Mouse (Mus musculus) left cerebral cortex, postnatal 25 days (tissue): ENCODE results near the gene Aspg. TPM values are rescaled to one million over a fixed set of nuclear protein-coding genes. Genes with fewer than 3 reads are reported as not detected.

Experiments
- DNase-seq, 2 experiments: peaks; one replicate each; pipeline ENCODE4 v3.0.0; 2022; ENCODE audit warnings: low spot score in 2 of 2, mixed read lengths in 1 of 2
- intact Hi-C: fragments of 180-260 bp; cut with DNase I; formaldehyde crosslinking; loops from one replicate; pipeline ENCODE4 v1.15.1; 2025
- total RNA-seq, 2 experiments: library from RNA; stranded (reverse); gene quantifications; 2 replicates each; pipeline ENCODE4 v1.2.3; 2021

Aspg gene
- 1 to 10 TPM; 4.2 to 4.4 TPM for total RNA-seq

GRCm38 (mm10) chr12:112106541-112106971 is at the start of gene Aspg:
Aspg (plus strand) TSS chr12:112106679.
- intact Hi-C loops, result no loop called here
- no peak for DNase-seq

GRCm38 (mm10) chr12:112077651-112078050 is 28.8 kb upstream of the Aspg start:
- intact Hi-C loops, result no loop called here
- peak; percentile 65 to 71 for DNase-seq

- intact Hi-C loops, result no loop called here
- no peak for DNase-seq
These were observed 26.6 kb upstream of the Aspg start for GRCm38 (mm10) chr12:112079911-112080310.

- intact Hi-C loops, result no loop called here
- DNase-seq, result no peak
These were observed 25.6 kb upstream of the Aspg start for GRCm38 (mm10) chr12:112080911-112081310.

GRCm38 (mm10) chr12:112082241-112082640 is 24.2 kb upstream of the Aspg start:
- intact Hi-C loops, result no loop called here
- no peak for DNase-seq

- intact Hi-C loops, result no loop called here
- DNase-seq, result no peak
These were observed 20.2 kb upstream of the Aspg start for GRCm38 (mm10) chr12:112086250-112086649.

- intact Hi-C loops, result no loop called here
- DNase-seq, result no peak
These were observed 19.8 kb upstream of the Aspg start for GRCm38 (mm10) chr12:112086726-112087125.

GRCm38 (mm10) chr12:112088609-112089324 is 17.7 kb upstream of the Aspg start:
- DNase-seq, result no peak

GRCm38 (mm10) chr12:112091054-112091453 is 15.4 kb upstream of the Aspg start:
- DNase-seq, result peak; percentile 76 to 86
- intact Hi-C loops, result loop anchor here (5.0 kb wide), 2 partner anchors 214 to 279 kb away; partner anchors contain the start of genes Xrcc3 and Zfyve21

More at GRCm38 (mm10) chr12:112088609-112089324, 17.7 kb upstream of the Aspg start:
- intact Hi-C loops, result no loop called here

GRCm38 (mm10) chr12:112094261-112094880 is 12.1 kb upstream of the Aspg start:
- intact Hi-C loops, result loop anchor here (5.0 kb wide), 2 partner anchors 217 to 282 kb away; partner anchors contain the start of genes Xrcc3 and Zfyve21
- no peak for DNase-seq

GRCm38 (mm10) chr12:112096051-112096732 is 10.3 kb upstream of the Aspg start:
- peak; percentile 61 to 78 for DNase-seq
- intact Hi-C loops, result no loop called here

- intact Hi-C loops, result no loop called here
- DNase-seq, result no peak
These were observed 9.8 kb upstream of the Aspg start for GRCm38 (mm10) chr12:112096733-112097117.

- intact Hi-C loops, result no loop called here
- no peak for DNase-seq
These were observed 6.4 kb upstream of the Aspg start for GRCm38 (mm10) chr12:112100106-112100505.

- intact Hi-C loops, result no loop called here
- peak in 1 of 2 experiments; percentile 14 for DNase-seq
These were observed 5.4 kb upstream of the Aspg start for GRCm38 (mm10) chr12:112101045-112101444.

GRCm38 (mm10) chr12:112103179-112103578 is 3.3 kb upstream of the Aspg start:
- intact Hi-C loops, result no loop called here
- no peak for DNase-seq

- peak in 1 of 2 experiments; percentile 16 for DNase-seq
- intact Hi-C loops, result no loop called here
These were observed 1.6 kb upstream of the Aspg start for GRCm38 (mm10) chr12:112104890-112105289.

GRCm38 (mm10) chr12:112107685-112108084 is 1.2 kb downstream of the Aspg start:
- intact Hi-C loops, result no loop called here
- no peak for DNase-seq

- DNase-seq, result no peak
- intact Hi-C loops, result no loop called here
These were observed 2.4 kb downstream of the Aspg start for GRCm38 (mm10) chr12:112108696-112109445.

GRCm38 (mm10) chr12:112109701-112110100 is 3.2 kb downstream of the Aspg start:
- intact Hi-C loops, result loop anchor here (10.0 kb wide), 2 partner anchors 365 to 435 kb away; no protein-coding TSS in a partner anchor
- DNase-seq, result no peak

GRCm38 (mm10) chr12:112111323-112111722 is 4.8 kb downstream of the Aspg start:
- DNase-seq, result no peak
- intact Hi-C loops, result loop anchor here (10.0 kb wide), 2 partner anchors 363 to 433 kb away; no protein-coding TSS in a partner anchor
